Mouse (Mus musculus): ENCODE data around the gene Srrd. TPM values are rescaled to one million over a fixed set of nuclear protein-coding genes. Genes with fewer than 3 reads are reported as not detected.

Gene Srrd
- total and polyA plus RNA-seq, 3 experiments, result 22.3 to 31.7 (median 27.1) TPM

DNA sequence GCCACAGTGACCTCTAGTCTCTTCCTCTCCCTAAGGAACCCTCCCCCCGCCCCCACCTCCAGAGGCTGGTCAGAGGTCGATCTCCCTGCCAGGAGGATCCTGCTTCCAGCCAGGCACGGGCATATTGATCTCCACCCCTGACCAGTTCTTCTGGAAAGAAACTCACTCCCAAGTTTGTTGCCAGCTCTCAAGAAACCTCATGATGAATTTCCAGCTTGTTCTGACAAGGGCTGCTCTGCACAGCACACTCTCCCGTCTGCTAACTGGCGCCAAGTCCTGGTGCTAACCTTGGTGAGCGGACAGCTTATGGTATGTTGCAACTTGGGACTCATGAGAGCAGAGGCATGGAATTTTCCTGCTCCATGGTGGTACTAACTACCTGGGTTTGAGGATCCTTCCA is 35.9 kb upstream of the Srrd start:
- no peaks in the 10 kb centered on the region for H3K4me1 ChIP-seq (ENCODE audit: control insufficient read depth in 1 of 2, insufficient read depth in 2 of 2)
- H3K4me3 ChIP-seq (replicated peaks in 1 of 3; ENCODE audit: low read depth in 2 of 3, low read length in 2 of 3, poor library complexity in 1 of 3), result no peak overlapping the region
- no peaks in the 10 kb centered on the region for H3K79me2 ChIP-seq (replicated peaks; ENCODE audit: control insufficient read depth, extremely low read depth, insufficient read depth, poor library complexity, severe bottlenecking)
- H3K9me3 ChIP-seq (replicated peaks; ENCODE audit: low read length), result no peaks in the 10 kb centered on the region
- no peak overlapping the region for H3K4me2 ChIP-seq (ENCODE audit: insufficient read depth, low read depth, poor library complexity, severe bottlenecking)
- H3K27ac ChIP-seq (ENCODE audit: insufficient read depth, low read depth), result no peak overlapping the region
- H3K9ac ChIP-seq (ENCODE audit: insufficient read depth, low read depth), result no peak overlapping the region
- DNase-seq (ENCODE audit: extremely low read depth), result no peak
- dilution Hi-C loops (cut with MboI; ENCODE audit: extremely low pct_ligation_motif_present, extremely low pct_unique_long_range_greater_than_20kb, low sequenced_read_pairs) (no loop called here), in situ Hi-C loops (cut with MboI; ENCODE audit: low pct_ligation_motif_present, low pct_unique_long_range_greater_than_20kb, low sequenced_read_pairs) (no loop called here)
- no peaks in the 10 kb centered on the region for H3K27me3 ChIP-seq (replicated peaks)
- TF ChIP-seq SIN3A (IDR thresholded peaks at IDR 0.05; ENCODE audit: low read length) (no peak), RCOR1 (conservative IDR thresholded peaks at IDR 0.05; ENCODE audit: low read depth, low read length) (no peak), BHLHE40 (IDR thresholded peaks at IDR 0.05; ENCODE audit: low read depth, low read length) (no peak), ZMIZ1 (IDR thresholded peaks at IDR 0.05; ENCODE audit: low read depth, low read length) (no peak), TCF12 (IDR thresholded peaks at IDR 0.05; ENCODE audit: low read depth, low read length) (no peak), JUND (conservative IDR thresholded peaks at IDR 0.05; ENCODE audit: low read depth, low read length) (no peak), ZNF384 (IDR thresholded peaks at IDR 0.05; ENCODE audit: low read depth, low read length) (no peak), MYC (IDR thresholded peaks at IDR 0.05; ENCODE audit: low read depth, low read length) (no peak), E2F4 (IDR thresholded peaks at IDR 0.05; ENCODE audit: insufficient replicate concordance, low read depth, low read length) (no peak), POLR2A (IDR thresholded peaks at IDR 0.05; ENCODE audit: low read depth, low read length) (no peak), MAFK (IDR thresholded peaks at IDR 0.05; ENCODE audit: insufficient replicate concordance, low read length) (no peak)
- peaks cover 43 to 79% of the 10 kb centered on the region in 2 experiments for H3K36me3 ChIP-seq (replicated peaks in 1 of 2; ENCODE audit: control insufficient read depth in 1 of 2, insufficient read depth in 1 of 2, low read length in 1 of 2)

- Histone ChIP-seq H3K27me3 (replicated peaks) (no peaks in the 10 kb centered on the region), H3K4me3 (replicated peaks in 1 of 3; ENCODE audit: low read depth in 2 of 3, low read length in 2 of 3, poor library complexity in 1 of 3) (no peak overlapping the region), H3K9me3 (replicated peaks; ENCODE audit: low read length) (no peaks in the 10 kb centered on the region), H3K79me2 (replicated peaks; ENCODE audit: control insufficient read depth, extremely low read depth, insufficient read depth, poor library complexity, severe bottlenecking) (no peaks in the 10 kb centered on the region), H3K36me3 (replicated peaks in 1 of 2; ENCODE audit: control insufficient read depth in 1 of 2, insufficient read depth in 1 of 2, low read length in 1 of 2) (peaks cover 53 to 93% of the 10 kb centered on the region in 2 experiments), H3K27ac (ENCODE audit: insufficient read depth, low read depth) (no peak overlapping the region), H3K9ac (ENCODE audit: insufficient read depth, low read depth) (no peak overlapping the region), H3K4me2 (ENCODE audit: insufficient read depth, low read depth, poor library complexity, severe bottlenecking) (no peak overlapping the region), H3K4me1 (ENCODE audit: control insufficient read depth in 1 of 2, insufficient read depth in 2 of 2) (no peaks in the 10 kb centered on the region)
- TF ChIP-seq ZC3H11A (IDR thresholded peaks at IDR 0.05; ENCODE audit: low read depth, low read length), result no peak
- no peak for TF ChIP-seq JUND (conservative IDR thresholded peaks at IDR 0.05; ENCODE audit: low read depth, low read length)
- TF ChIP-seq ZMIZ1 (IDR thresholded peaks at IDR 0.05; ENCODE audit: low read depth, low read length), result no peak
- no peak for TF ChIP-seq JUN (IDR thresholded peaks at IDR 0.05; ENCODE audit: insufficient read depth, low read depth, low read length)
- TF ChIP-seq ZKSCAN1 (IDR thresholded peaks at IDR 0.05; ENCODE audit: borderline replicate concordance, low read depth, low read length), result no peak
- TF ChIP-seq EP300 (IDR thresholded peaks at IDR 0.05; ENCODE audit: low read length), result no peak
- no peak for TF ChIP-seq ETS1 (conservative IDR thresholded peaks at IDR 0.05; ENCODE audit: low read depth, low read length)
- in situ Hi-C loops (cut with MboI; ENCODE audit: low pct_ligation_motif_present, low pct_unique_long_range_greater_than_20kb, low sequenced_read_pairs) (no loop called here), dilution Hi-C loops (cut with MboI; ENCODE audit: extremely low pct_ligation_motif_present, extremely low pct_unique_long_range_greater_than_20kb, low sequenced_read_pairs) (no loop called here)
- no peak for DNase-seq (ENCODE audit: extremely low read depth)
Measured at GRCm38 (mm10) chr5:112377380-112377779, 34.5 kb upstream of the Srrd start.
